Comparison of ENCODE assay signal across 13 mouse cellular contexts in genomic region chr14:48710871-48711370, GRCm38 (mm10). TPM values are rescaled to one million over a fixed set of nuclear protein-coding genes. Genes with fewer than 3 reads are reported as not detected.
A peak's percentile ranks its signal among the peaks of the same experiment; 100 is the strongest.
DNase-seq lines count a peak whose midpoint lies in the region; ATAC-seq and TF ChIP-seq lines count a peak whose summit lies in the region.
"Had no signal": no experiment of that assay in that cellular context is flagged by ENCODE, and none has a peak within 500 bp of the region (broad histone marks: within the 10 kb centered on the region; RNA-seq: fewer than 3 reads in every experiment).

No protein-coding gene starts in this region.

- H3K4me3 ChIP-seq in ES-E14 (ENCODE audit: insufficient read depth in 1 of 2, low read depth in 1 of 2, low read length in 2 of 2, poor library complexity in 1 of 2, severe bottlenecking in 1 of 2), result no peak overlapping the region
- no peak overlapping the region for H3K4me3 ChIP-seq in forebrain, embryonic 12.5 days (replicated peaks)
- H3K4me3 ChIP-seq in midbrain, embryonic 13.5 days (replicated peaks), result no peak overlapping the region
- no peak overlapping the region for H3K4me3 ChIP-seq in heart, embryonic 11.5 days (ENCODE audit: low read depth, low read length)
- H3K4me3 ChIP-seq in gastrocnemius, adult 2 months, result no peak overlapping the region
- H3K4me3 ChIP-seq: heart, adult 2 months; kidney, embryonic 15.5 days; lung, embryonic 15.5 days had no signal

- H3K4me1 ChIP-seq in ES-E14 (ENCODE audit: control insufficient read depth in 2 of 2, insufficient read depth in 2 of 2, low read length in 2 of 2, poor library complexity in 1 of 2), result peaks cover 8 to 11% of the 10 kb centered on the region in 2 experiments
- peaks cover 31% of the 10 kb centered on the region for H3K4me1 ChIP-seq in forebrain, embryonic 12.5 days
- H3K4me1 ChIP-seq in midbrain, embryonic 13.5 days (replicated peaks), result peaks cover 30% of the 10 kb centered on the region
- H3K4me1 ChIP-seq in heart, embryonic 11.5 days (ENCODE audit: control insufficient read depth, insufficient read depth, low read length), result no peaks in the 10 kb centered on the region

- intact Hi-C loops in gastrocnemius, adult 2 months (cut with DNase I), result no loop called here

- no peak for ATAC-seq in forebrain, embryonic 12.5 days (ENCODE audit: low FRiP score)
- ATAC-seq in midbrain, embryonic 13.5 days, result peak; percentile 40; the same call in 1 of the 2 replicates
- ATAC-seq in heart, embryonic 11.5 days (replicated peaks; ENCODE audit: insufficient number of reproducible peaks, low FRiP score, low TSS enrichment), result no peak

- in situ Hi-C loops in ES-E14 (cut with MboI; ENCODE audit: low sequenced_read_pairs in 2 of 2, unreplicated experiment in 2 of 2), result no loop called here

- H3K36me3 ChIP-seq in ES-E14 (ENCODE audit: control insufficient read depth, insufficient read depth, low read length, poor library complexity, severe bottlenecking), result no peaks in the 10 kb centered on the region
- H3K36me3 ChIP-seq in forebrain, embryonic 12.5 days (replicated peaks), result no peaks in the 10 kb centered on the region
- no peaks in the 10 kb centered on the region for H3K36me3 ChIP-seq in midbrain, embryonic 13.5 days
- H3K36me3 ChIP-seq in heart, embryonic 11.5 days (ENCODE audit: control insufficient read depth, insufficient read depth, low read length), result no peaks in the 10 kb centered on the region
- H3K36me3 ChIP-seq: kidney, embryonic 15.5 days; lung, embryonic 15.5 days had no signal

- 0 out of 2 replicates have a peak overlapping the region, but pooled peaks have one; percentile 52 for H3K4me2 ChIP-seq in forebrain, embryonic 12.5 days
- H3K4me2 ChIP-seq in midbrain, embryonic 13.5 days (replicated peaks), result peak overlapping the region; percentile 52
- H3K4me2 ChIP-seq in heart, embryonic 11.5 days, result no peak overlapping the region
- H3K4me2 ChIP-seq: kidney, embryonic 15.5 days; lung, embryonic 15.5 days had no signal

- H3K27ac ChIP-seq in ES-E14 (ENCODE audit: insufficient read depth, low read depth, low read length, poor library complexity, severe bottlenecking), result no peak overlapping the region
- H3K27ac ChIP-seq in forebrain, embryonic 12.5 days, result 0 out of 2 replicates have a peak overlapping the region, but pooled peaks have one; percentile 48
- H3K27ac ChIP-seq in midbrain, embryonic 13.5 days, result peak overlapping the region; percentile 67
- H3K27ac ChIP-seq in heart, embryonic 11.5 days (ENCODE audit: low read depth, low read length), result no peak overlapping the region
- no peak overlapping the region for H3K27ac ChIP-seq in gastrocnemius, adult 2 months
- H3K27ac ChIP-seq: heart, adult 2 months; kidney, embryonic 15.5 days; lung, embryonic 15.5 days had no signal

- no peak for DNase-seq in ES-E14 (ENCODE audit: low read depth, low spot score)
- peak; percentile 54 for DNase-seq in cerebellum, adult 11-12 months
- no peak for DNase-seq in ovary, postnatal 14 days (ENCODE audit: low spot score)
- no peak for DNase-seq in gastrocnemius, adult 2 months
- DNase-seq: heart, adult 2 months had no signal

- TF ChIP-seq CTCF in gastrocnemius, adult 2 months (IDR thresholded peaks at IDR 0.05), result no peak

- H3K9ac ChIP-seq in ES-E14 (ENCODE audit: insufficient read depth, low read depth, low read length, poor library complexity, severe bottlenecking), result no peak overlapping the region
- no peak overlapping the region for H3K9ac ChIP-seq in forebrain, embryonic 12.5 days
- no peak overlapping the region for H3K9ac ChIP-seq in midbrain, embryonic 13.5 days (replicated peaks)
- H3K9ac ChIP-seq in heart, embryonic 11.5 days (ENCODE audit: low read depth, low read length), result no peak overlapping the region
- H3K9ac ChIP-seq: kidney, embryonic 15.5 days; lung, embryonic 15.5 days had no signal

- H3K9me3 ChIP-seq in ES-E14 (ENCODE audit: control insufficient read depth, insufficient read depth, low read depth, low read length), result no peaks in the 10 kb centered on the region
- no peaks in the 10 kb centered on the region for H3K9me3 ChIP-seq in forebrain, embryonic 12.5 days
- H3K9me3 ChIP-seq in midbrain, embryonic 13.5 days, result no peaks in the 10 kb centered on the region
- no peaks in the 10 kb centered on the region for H3K9me3 ChIP-seq in heart, embryonic 11.5 days (replicated peaks; ENCODE audit: control insufficient read depth, low read length)
- H3K9me3 ChIP-seq: kidney, embryonic 15.5 days; lung, embryonic 15.5 days had no signal

- H3K27me3 ChIP-seq in forebrain, embryonic 12.5 days, result peaks cover 20% of the 10 kb centered on the region; the same call in 1 of the 2 replicates
- H3K27me3 ChIP-seq in midbrain, embryonic 13.5 days, result no peaks in the 10 kb centered on the region
- peaks cover 9% of the 10 kb centered on the region for H3K27me3 ChIP-seq in heart, embryonic 11.5 days (ENCODE audit: control insufficient read depth, insufficient read depth, low read length)

- 79% methylated on average over 13 of the region's 13 CpGs for WGBS in forebrain, embryonic 12.5 days
- WGBS in midbrain, embryonic 13.5 days, result 47% methylated on average over 13 of the region's 13 CpGs
- 81% methylated on average over 13 of the region's 13 CpGs for WGBS in heart, embryonic 11.5 days (ENCODE audit: insufficient replicate concordance)

TF ChIP-seq in ES-E14, 5 proteins besides CTCF, POLR2A, EP300 and RAD21:
- TF ChIP-seq HCFC1 (IDR thresholded peaks at IDR 0.05; ENCODE audit: borderline replicate concordance, insufficient read depth, low read length) (no peak), MAFK (IDR thresholded peaks at IDR 0.05; ENCODE audit: insufficient read depth, low read depth, low read length) (no peak), ZNF384 (IDR thresholded peaks at IDR 0.05; ENCODE audit: low read depth, low read length) (peak; percentile 85), CHD2 (IDR thresholded peaks at IDR 0.05; ENCODE audit: low read depth, low read length) (no peak), ZC3H11A (IDR thresholded peaks at IDR 0.05; ENCODE audit: borderline replicate concordance, low read depth, low read length) (no peak)

RNA-seq across cellular contexts. Expression of gene Otx2, which starts 37.3 kb away (rescaled TPM):
- total RNA-seq in ES-E14 (2012; rRNA removed), result 12.3 and 16.3 TPM in 2 replicates
- 56.7 and 59.3 TPM in 2 replicates for polyA plus RNA-seq in forebrain, embryonic 12.5 days (2016; fragmentation: Nextera tagmentation; extraction: Ambion mirVana)
- 133 and 155 TPM in 2 replicates for polyA plus RNA-seq in midbrain, embryonic 13.5 days (2015; fragmentation: Nextera tagmentation; extraction: Ambion mirVana)
- 0.52 TPM in 1 of 2 replicates, not detected in the other for polyA plus RNA-seq in heart, embryonic 11.5 days (2014; fragmentation: Nextera tagmentation; extraction: Ambion mirVana)
- total RNA-seq in gastrocnemius, adult 2 months (2021), result not detected
- total RNA-seq: heart, adult 2 months; hematopoietic stem cell, adult 5-6 weeks had no signal
- polyA plus RNA-seq: heart, adult 2 months; kidney, embryonic 15.5 days; lung, embryonic 15.5 days; small intestine, adult 2 months; testis, adult 2 months had no signal

Comparison
In these comparisons a context has a peak if more than half of its experiments do, and no peak if none do; other contexts are left out.
1. H3K27ac ChIP-seq: peak in forebrain, embryonic 12.5 days (single experiment) and midbrain, embryonic 13.5 days (single experiment); none in ES-E14 (single experiment), heart, embryonic 11.5 days (single experiment) and gastrocnemius, adult 2 months (single experiment).
2. RNA of gene Otx2, which starts 37.3 kb away (polyA plus RNA-seq): 133 to 155 TPM in midbrain, embryonic 13.5 days and 56.7 to 59.3 TPM in forebrain, embryonic 12.5 days; 0.52 TPM in heart, embryonic 11.5 days; every median in the first group is over 10 times any median in the second.